Mouse (Mus musculus) c-Kit-positive CD71-positive TER-119-negative erythroid progenitor cells, embryonic 14.5 days (primary cell): ENCODE measurements around the gene Olfr726.

Experiments
- DNase-seq: peaks from one replicate; pipeline ENCODE4 v3.0.0-alpha.2; 2013; ENCODE audit warnings: low read depth

Olfr726 gene

GRCm38 (mm10) chr14:50090853-50091252 is at the start of gene Olfr726:
Gene Olfr726 (minus strand): TSS chr14:50090953.
- no peak for DNase-seq

- DNase-seq, result no peak
Measured at GRCm38 (mm10) chr14:50122886-50123285, 32.1 kb upstream of the Olfr726 start, which contains the start of gene Olfr727. Gene Olfr727 (plus strand): TSS chr14:50123186.

GRCm38 (mm10) chr14:50062733-50063104 is 28.0 kb downstream of the Olfr726 start:
- DNase-seq, result no peak

- no peak for DNase-seq
Measured at GRCm38 (mm10) chr14:50061955-50062732, 28.6 kb downstream of the Olfr726 start.

- no peak for DNase-seq
Measured at GRCm38 (mm10) chr14:50061590-50061954, 29.2 kb downstream of the Olfr726 start.

- DNase-seq, result no peak
Measured at GRCm38 (mm10) chr14:50061179-50061578, 29.6 kb downstream of the Olfr726 start.

GRCm38 (mm10) chr14:50040275-50040674 is 50.5 kb downstream of the Olfr726 start, which contains the start of gene Olfr725:
Gene Olfr725 (minus strand): TSS chr14:50040375.
- no peak for DNase-seq
